Mouse (Mus musculus) fibroblast of lung, adult 2 months (primary cell): ENCODE data around the gene Slc2a4.
"Not testable (repeated sequence)": the region's sequence is repeated elsewhere in the genome, so short reads cannot be mapped to it uniquely, and the experiment has no call there.

Experiments used
- DNase-seq: peaks from one replicate; pipeline ENCODE4 v3.0.0-alpha.2; 2011; ENCODE audit warnings: low read depth

Gene Slc2a4

DNA sequence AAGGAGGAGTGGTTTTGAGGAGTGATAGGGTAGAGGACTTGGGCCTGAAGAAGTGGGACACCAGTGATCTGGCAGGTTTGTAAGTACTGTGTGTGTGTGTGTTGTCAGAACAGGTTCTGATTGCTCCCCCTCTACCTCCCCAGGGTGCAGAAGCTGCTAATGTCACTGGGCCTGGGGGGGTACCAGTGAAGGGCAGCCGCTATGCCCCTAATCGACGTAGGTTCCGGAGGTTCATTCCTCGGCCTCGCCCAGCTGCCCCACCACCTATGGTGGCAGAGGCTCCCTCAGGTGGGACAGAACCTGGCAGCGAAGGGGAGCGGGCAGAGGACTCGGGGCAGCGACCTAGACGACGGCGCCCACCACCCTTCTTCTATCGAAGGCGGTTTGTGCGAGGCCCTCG lies 8.3 kb downstream of the Slc2a4 start:
- DNase-seq: no peak

- DNase-seq: no peak
Measured at GRCm38 (mm10) chr11:69939181-69939580, 8.8 kb downstream of the Slc2a4 start.

- DNase-seq: no peak
Measured at GRCm38 (mm10) chr11:69938401-69938979, 9.5 kb downstream of the Slc2a4 start.

DNA sequence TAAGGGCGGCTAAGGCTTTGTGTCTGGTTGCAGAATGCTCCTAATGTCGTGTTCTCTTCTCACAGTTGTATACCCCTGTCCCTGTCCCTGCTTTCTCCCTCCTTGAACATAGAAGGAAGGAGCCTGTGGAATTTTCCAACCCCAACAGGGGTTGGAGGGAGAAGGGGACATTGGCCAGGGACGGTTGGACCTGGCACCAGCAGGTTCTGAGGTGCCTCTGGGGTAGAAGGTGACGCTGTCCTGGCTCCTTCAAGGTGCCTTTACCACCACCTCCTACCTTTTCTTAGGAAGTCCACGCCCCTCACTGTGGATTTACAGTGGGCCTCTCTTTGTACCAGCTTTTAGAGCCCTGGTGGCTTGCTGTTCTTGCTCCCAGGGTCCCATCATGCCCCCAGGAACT lies 10.2 kb downstream of the Slc2a4 start:
- DNase-seq: no peak

GRCm38 (mm10) chr11:69937385-69937784 lies 10.6 kb downstream of the Slc2a4 start:
- no peak for DNase-seq

DNA sequence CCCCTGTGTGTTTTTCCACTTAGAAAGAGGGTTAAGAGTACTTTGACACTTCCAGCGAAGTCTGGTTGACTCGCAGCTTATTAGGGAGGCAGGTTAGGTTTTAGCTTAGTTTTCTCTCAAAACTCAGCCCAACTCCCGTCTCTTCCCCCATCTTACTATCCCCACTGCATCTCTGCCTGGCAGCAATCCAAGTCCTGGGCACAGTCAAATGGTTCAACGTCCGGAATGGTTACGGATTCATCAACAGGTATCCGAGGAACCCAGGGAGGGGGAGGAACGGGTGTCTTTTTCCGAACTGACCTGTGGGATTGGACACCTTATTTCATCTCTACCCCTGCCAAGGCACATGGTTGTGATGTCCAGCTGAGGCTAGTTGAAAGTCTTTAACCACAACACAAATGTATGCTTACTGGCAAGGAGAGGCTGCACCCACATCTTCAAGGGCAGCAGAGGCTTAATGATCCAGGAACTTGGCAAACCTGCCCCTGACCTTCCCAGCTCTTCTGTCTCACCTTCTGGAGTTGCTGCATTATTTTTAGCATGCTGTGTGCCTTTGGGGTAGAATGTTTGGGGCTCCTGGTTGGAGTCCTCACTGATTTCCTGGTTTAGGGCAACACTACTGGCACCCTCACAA lies 11.2 kb downstream of the Slc2a4 start:
- DNase-seq: no peak

DNA sequence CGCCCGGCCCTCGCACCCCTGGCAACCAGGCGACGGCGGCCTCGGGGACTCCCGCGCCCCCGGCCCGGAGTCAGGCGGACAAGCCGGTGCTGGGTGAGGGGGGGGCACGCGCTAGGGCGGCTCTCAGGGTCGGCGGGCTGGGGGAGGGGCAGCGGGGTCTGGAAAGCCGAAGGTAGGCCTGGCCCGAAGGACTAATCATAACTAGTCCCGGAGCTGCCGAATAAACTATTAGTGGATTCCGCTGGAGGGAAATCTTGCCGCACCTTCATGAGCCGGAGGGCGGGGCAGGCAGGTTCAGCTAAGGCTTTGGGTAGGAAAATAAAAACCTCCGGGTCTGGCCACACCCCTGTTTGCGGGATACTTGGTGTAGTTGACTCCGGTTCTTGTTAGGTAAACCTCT lies 11.8 kb downstream of the Slc2a4 start:
- no peak for DNase-seq

GRCm38 (mm10) chr11:69935137-69935879 lies 12.7 kb downstream of the Slc2a4 start, which contains the start of gene Ybx2:
Gene Ybx2, plus strand, starts transcription at chr11:69935796.
- DNase-seq: no peak

DNA sequence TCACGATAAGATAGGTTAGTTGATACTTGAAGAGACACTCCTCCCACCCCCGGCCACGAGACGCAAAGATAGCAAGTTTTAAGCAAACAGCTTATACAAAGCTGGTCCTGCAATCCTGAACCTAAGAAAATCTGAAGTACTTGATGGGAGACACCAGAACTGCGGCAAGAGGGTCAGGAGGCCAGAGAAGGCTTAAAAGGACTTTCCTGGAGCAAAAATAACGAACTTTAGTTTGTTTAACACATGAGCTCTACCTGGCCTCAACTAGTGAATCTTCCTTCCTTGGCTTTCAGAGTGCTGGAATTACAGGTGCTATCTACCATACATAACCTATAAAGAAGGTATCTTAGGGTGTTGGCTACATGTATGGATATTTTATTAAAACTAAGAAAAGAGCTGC lies 13.3 kb downstream of the Slc2a4 start:
- no peak for DNase-seq

GRCm38 (mm10) chr11:69934169-69934568 lies 13.8 kb downstream of the Slc2a4 start:
- DNase-seq: peak; percentile 34

GRCm38 (mm10) chr11:69933066-69933465 lies 14.9 kb downstream of the Slc2a4 start:
- DNase-seq: no peak

DNA sequence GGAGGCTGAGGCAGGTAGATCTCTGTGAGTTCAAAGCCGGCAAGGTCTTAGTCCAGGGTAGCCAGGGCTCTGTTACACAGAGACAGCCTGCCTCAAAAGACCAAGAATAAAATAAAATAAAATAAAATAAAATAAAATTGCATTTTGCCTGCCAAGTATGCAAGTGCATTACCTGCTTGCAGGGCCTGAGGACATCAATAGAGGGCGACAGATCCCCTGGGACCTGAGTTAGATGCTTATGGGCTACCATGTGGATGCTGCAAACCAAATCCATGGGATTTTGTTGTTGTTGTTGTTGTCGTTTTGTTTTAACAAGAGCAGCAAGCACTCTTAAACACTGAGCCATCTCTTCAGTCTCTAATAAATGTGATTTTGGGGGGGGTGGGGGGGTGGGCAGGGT lies 15.7 kb downstream of the Slc2a4 start:
- DNase-seq: no peak

- DNase-seq: no peak
Measured at GRCm38 (mm10) chr11:69931769-69932168, 16.2 kb downstream of the Slc2a4 start.

- DNase-seq: no peak
Measured at GRCm38 (mm10) chr11:69930967-69931537, 16.9 kb downstream of the Slc2a4 start.

DNA sequence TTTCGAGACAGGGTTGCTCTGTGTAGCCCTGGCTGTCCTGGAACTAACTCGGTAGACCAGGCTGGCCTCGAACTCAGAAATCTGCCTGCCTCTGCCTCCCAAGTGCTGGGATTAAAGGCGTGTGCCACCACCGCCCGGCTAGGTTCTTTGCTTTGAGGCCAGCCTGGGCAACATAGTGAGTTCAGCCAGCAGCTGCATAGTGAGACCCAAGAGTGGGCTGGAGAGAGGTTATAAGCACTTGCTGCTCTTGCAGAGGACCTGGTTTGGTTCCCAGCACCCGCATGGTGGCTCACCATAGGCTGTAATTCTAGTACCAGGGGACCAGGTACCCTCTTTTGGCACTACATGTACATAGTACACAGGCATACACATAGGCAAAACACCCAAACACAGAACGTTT lies 17.8 kb downstream of the Slc2a4 start:
- not testable (repeated sequence) for DNase-seq

GRCm38 (mm10) chr11:69929712-69930111 lies 18.3 kb downstream of the Slc2a4 start:
- no peak for DNase-seq

- no peak for DNase-seq
Measured at GRCm38 (mm10) chr11:69927501-69927900, 20.5 kb downstream of the Slc2a4 start.

DNA sequence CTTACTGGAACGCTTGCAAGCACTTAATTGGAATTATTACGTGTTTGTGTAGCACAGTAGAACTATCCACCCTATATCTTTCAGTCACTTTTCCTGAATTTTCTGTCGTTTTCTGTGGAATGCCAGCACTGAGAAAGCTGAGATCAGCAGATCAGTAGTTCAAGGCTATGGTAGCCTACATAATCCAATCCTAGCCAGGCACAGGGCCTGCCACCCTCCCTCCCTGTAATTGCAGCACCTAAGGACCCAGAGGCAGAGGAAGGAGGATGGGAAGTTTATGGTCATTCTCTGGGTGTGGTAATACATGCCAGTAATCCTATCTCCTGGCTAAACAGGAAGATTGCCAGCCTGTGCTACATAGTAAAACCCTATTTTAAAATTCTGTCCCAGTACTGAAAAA lies 25.2 kb downstream of the Slc2a4 start:
- DNase-seq: no peak

DNA sequence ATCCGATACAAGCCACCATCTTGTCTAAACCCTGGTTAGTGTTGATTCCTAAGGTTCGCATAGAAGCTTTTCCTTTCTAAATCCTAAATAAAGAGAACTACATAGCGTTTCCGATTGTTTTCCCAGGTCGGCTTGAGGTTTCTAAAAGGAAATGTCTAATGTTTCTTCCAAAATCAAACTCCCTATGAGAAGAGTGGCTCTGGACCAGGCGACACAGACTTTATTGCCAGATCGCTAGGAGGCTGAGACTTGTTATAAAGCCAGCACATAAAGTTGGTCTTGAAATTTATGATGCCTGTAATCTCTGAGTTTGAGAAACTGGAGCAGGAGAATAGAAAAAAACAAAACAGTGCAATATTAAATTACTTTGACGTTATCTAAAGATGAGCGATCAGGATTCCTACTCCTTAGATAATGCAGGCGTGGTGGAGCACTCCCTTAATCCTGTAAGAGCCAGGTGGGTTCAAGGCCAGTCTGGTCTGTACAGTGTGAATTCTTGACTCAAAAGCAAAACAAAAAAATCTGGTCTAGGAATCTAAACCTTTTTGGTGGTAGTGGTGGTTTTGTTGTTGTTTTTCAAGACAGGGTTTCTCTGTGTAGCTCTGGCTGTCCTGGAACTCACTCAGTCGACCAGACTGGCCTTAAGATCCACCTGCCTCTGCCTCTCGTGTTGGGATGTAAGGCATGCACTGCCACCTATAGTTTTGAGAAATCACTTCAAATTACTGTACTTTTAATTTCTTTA lies 25.8 kb downstream of the Slc2a4 start:
- DNase-seq: no peak

DNA sequence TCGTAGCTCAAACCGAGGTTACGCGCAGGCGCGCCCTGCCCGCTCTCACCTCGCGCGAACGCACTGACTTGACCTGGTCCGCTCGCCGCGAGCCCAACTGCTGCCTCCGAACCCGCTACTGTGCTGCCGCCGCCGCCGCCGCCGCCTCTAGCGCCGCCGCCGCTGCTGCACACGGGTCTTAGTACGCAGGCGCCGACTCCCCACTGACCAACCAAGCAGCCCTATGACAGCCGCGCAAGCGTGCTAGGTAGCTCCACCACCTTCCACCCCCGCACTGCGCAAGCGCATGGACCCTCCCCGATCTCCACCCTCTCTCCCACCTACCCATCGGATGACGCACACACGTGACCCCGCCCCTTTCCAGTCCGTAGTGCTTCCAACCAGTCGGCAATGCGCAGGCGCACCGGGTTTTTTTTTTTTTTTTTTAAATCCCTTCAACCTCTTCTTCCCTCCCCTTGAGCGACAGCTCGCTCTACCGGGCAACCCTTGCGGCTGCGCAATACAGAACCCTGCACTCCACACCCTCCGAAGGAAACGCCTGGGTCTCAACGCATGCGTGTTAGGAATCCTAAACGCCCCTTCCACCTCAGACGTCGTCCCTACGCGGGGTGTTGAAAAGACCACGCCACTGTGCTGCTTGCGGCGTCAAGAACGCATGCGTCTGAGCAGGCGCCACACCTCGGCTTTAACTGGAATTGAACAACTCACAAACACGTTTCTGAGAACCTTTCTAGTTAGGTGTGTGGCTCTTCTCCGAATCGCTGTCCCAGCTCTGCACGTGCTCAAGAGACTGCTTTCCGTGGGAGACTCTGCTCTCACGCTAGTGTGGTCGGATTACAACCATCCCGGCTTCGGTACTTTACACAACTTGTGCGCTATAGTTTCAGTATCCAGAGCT lies 26.6 kb downstream of the Slc2a4 start, which contains the start of gene Eif5a:
TSS of gene Eif5a (minus strand) at position 845 of the 898 bp plus-strand sequence.
- DNase-seq: peak; percentile 100
